Mouse (Mus musculus) effector memory CD4-positive, alpha-beta T cell, adult 7 months (primary cell): Measurements from ENCODE around the gene Tmtc2. TPM values are rescaled to one million over a fixed set of nuclear protein-coding genes. Genes with fewer than 3 reads are reported as not detected.

Experiments used
- polyA plus RNA-seq: library from polyadenylated mRNA; unstranded; fragments of 100-300 nt; shearing (Covaris generic); gene quantifications from one replicate; pipeline ENCODE4 v1.2.1, GENCODE M21; 2017

Gene Tmtc2
- polyA plus RNA-seq = not detected

DNA sequence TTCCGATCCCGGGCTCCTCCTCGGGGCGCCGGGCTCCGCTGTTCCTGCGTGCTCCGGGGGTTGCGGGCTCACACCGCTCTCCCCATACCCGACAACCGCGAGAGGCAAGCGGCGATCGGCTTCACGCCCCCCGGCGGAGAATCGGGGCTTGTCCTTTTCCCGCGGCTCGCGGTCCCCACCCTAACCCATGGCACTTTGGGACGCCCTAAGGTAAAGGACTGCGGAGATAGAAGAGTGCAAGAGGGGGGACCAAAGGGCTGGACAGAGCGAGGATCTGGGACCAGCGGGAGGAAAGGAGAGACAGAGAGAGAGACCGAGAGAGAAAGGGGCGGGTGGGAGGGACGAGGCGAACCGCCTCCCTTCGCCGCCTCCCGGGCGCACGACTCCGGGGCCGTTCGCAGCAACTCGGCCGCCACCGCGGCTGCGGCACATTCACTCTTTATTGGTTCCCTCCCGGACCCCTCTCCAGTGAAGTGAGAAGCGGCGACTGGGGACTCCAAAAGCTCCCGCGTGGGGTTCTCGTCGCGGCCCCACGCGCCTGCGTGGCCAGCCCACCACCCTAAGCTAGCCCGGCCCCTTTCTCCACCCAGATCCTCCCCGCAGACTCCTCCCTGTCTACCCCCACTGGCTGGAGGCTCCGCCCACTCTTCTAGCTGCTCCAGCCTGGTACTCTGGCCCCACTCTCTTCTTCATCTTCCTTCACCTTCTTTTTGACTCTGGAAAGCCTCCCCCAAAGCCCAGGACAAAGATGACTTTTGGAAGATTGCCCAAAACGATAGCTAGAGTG lies at the start of gene Tmtc2:
Gene Tmtc2 (minus strand): TSS at position 544 of the 787 bp plus-strand sequence.

